Mouse (Mus musculus) MEL-GATA-1-ER (cell line): ENCODE measurements around the gene Hgd.

Experiments used
- DNase-seq: peaks from one replicate; pipeline ENCODE4 v3.0.0-alpha.2; 2012; ENCODE audit warnings: low read depth; ENCODE audit errors: extremely low read depth

Hgd gene

GRCm38 (mm10) chr16:37670666-37671283 is 90.8 kb downstream of the Hgd start:
- no peak for DNase-seq

- DNase-seq: no peak
Observed at GRCm38 (mm10) chr16:37675326-37675725, 95.4 kb downstream of the Hgd start.

GRCm38 (mm10) chr16:37676024-37676676 is 96.2 kb downstream of the Hgd start:
- no peak for DNase-seq

GRCm38 (mm10) chr16:37676677-37677072 is 96.7 kb downstream of the Hgd start:
- no peak for DNase-seq

GRCm38 (mm10) chr16:37677586-37677985 is 97.6 kb downstream of the Hgd start:
- DNase-seq: no peak

- no peak for DNase-seq
Observed at GRCm38 (mm10) chr16:37680216-37680615, 100.3 kb downstream of the Hgd start.

GRCm38 (mm10) chr16:37680831-37681230 is 100.9 kb downstream of the Hgd start:
- DNase-seq: no peak
